Mouse (Mus musculus): ENCODE measurements at regions not wholly inside any gene's neighbourhood (a gene's known extent, or its start where the extent isn't known, plus 50 kb on each side); places are given as distances from the start of the nearest gene placed in this dataset.

DNA sequence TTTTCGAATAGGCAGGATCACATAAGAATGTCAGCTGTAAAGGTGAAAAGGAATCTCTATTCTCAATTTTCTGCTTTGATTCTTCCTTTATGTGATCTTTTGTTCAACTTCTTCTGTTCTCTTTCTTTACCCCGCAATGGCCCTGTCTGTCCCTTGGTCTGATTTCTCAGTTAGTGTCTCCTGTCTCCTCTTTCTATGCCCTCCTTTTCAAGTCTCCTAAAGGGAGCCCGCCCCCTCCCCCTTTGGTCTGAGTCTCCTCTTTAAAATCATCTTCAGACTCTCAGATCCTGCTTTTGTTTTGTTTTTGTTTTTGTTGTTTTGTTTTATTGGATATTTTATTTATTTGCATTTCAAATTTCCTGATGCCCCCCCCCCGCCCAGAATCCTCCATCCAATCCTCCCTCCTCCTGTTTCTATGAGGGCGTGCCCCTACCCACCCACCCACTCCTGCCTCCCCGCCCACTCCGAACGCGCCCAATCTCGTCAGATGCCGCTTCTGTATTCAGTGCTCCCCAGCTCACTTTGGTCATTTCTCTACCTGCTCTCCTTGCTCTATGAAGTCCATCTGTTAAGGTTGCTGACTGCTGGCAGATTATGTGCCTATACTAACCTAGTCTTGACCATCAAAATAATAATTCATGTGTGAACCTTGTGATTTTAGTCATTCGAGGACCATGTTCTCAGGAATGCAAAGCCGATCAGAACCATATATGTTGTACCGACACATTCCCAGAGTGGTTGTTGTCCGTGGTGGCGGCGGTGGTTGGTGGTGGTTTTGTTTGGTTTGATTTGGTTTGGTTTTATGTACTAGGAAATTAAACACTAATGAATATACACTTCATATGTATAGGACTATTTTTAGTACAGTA is 487.9 kb upstream of the Adam24 start:
- DNase-seq = peak; percentile 15

DNA sequence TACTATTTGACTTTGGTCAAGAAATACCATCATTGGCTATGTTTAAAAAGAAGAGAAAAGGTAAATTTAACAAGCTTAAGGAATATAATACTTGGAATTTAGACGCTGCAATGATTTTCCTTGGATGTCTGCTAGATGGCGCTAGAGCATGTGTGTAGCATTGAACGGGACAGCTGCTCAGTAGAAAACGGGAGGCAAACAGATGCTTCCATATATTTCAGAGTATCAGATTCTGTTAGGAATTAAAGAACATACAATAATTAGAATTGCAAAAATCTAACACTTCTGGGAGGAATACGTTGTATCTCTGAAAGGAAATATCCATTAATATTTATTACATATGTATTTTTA is 487.3 kb upstream of the Adam24 start:
- DNase-seq = peak; percentile 75

DNA sequence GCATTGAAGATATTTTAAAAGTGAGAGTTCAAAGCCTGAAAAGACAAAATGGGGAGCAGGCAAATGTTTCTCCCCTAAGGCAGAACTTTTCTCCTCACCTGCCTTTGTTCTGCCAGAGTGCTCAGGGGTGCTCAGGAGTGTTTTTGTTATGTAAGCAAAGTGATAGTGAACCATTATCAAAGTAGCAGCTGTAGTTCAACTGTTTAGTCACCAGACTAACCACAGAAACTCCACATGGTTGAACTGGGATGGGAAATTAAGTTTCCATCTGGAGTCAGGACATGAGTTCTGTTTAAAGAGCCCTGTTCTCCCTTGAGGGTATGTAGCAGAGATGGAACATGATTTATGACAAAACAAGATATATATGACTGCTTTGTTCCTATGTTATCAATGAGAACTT is 482.6 kb upstream of the Adam24 start:
- no peak for DNase-seq

DNA sequence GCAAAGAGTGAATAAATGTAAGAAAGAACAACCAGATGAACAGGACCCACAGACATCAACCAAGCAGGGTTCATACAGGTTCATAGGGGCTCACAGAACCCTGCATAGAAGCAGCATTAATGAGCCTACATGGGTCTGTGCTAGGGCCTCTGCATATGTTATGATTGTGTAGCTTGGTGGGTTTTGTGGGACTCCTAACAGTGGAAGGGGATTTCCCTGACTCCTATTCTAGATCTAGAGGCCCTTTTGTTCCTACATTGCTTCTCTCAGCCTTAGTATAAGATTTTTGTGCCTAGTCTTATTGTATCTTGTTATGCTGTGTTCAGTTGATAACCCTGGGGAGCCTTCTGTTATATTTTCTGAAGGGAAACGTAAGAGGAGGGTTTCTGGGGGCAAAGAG is 481.7 kb upstream of the Adam24 start:
- DNase-seq = no peak

DNA sequence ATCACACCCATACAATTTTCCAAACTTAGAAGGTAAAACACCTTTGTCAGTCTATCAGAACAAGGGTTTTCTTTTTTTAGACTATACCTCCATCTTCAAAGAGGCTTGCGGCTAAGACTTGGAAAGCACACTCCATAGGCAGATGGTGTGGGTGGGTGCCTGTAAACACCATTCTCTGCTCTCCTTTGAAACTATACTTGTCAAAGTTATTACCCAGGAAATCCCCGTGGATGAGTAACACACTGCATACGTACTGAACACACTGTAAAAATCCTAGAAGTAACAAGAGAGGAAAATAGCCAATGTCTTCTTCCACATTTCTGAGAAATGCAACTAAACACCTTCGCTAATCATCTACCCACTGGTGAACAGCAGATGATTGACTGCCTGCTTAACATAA is 464.0 kb upstream of the Adam24 start:
- no peak for DNase-seq

DNA sequence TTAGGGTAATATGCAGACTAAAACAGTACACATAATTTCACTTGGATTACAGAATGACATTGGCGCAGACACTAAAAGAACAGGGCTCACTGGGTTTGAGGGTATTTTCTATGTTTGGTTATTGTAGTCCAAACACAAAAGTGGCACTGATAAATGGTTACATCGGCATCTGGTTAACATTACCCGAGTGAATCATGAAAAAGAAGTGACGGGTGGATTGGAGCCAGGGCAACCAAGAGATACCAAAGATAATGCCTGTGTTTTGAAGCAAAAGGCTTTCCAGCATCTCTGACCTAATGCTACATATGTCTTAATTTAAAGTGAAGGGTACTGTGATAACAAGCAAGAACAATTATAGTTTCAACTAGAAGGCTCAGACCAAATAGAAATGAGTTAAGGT is 451.4 kb upstream of the Adam24 start:
- DNase-seq = no peak

DNA sequence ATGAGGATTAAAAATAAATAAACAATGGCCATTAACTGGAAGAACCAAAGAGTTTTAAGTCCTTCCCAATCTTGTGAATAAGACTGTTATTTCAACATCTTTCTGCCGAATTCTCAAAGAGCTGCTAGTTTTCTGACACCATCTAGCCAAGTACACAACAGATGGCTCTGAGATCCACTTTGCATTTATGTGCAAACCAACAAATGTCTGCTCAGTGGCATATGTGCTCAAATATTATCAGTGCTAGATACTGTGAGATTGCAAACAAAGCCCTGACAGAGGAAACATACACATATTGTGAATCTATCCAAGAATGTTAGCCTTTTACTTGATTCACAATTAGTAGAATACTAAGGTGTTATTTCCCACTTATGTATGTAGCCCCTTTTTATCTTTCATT is 447.6 kb upstream of the Adam24 start:
- peak; percentile 71 for DNase-seq

All from cerebellum, adult 9-10 months (tissue).